Mouse (Mus musculus) embryonic facial prominence, embryonic 10.5 days (tissue): ENCODE measurements around the gene Gprc5b. TPM values are rescaled to one million over a fixed set of nuclear protein-coding genes. Genes with fewer than 3 reads are reported as not detected.

Experiments used
- DNase-seq: peaks from one replicate; pipeline ENCODE4 v3.0.0-alpha.2; 2017; ENCODE audit warnings: low spot score
- H3K27ac ChIP-seq: fragments of 300-500 bp; sonication (generic); replicated peaks from 2 replicates; pipeline ENCODE4 v1.5.1; 2016; ENCODE audit warnings: mild to moderate bottlenecking
- H3K27me3 ChIP-seq: fragments of 300-500 bp; sonication (generic); replicated peaks from 2 replicates; pipeline ENCODE4 v1.6.1; 2016; ENCODE audit warnings: low read depth, mild to moderate bottlenecking; ENCODE audit not compliant: poor library complexity, severe bottlenecking
- H3K36me3 ChIP-seq: fragments of 300-500 bp; sonication (generic); replicated peaks from 2 replicates; pipeline ENCODE4 v1.6.1; 2016; ENCODE audit warnings: mild to moderate bottlenecking, moderate library complexity
- H3K4me1 ChIP-seq: fragments of 300-500 bp; sonication (generic); 2 replicates; pipeline ENCODE4 v1.6.1; 2016
- H3K4me3 ChIP-seq: fragments of 300-500 bp; sonication (generic); 2 replicates; pipeline ENCODE4 v1.5.1; 2016; ENCODE audit warnings: mild to moderate bottlenecking, moderate library complexity
- H3K9me3 ChIP-seq: fragments of 300-500 bp; sonication (generic); 2 replicates; pipeline ENCODE4 v1.6.1; 2016; ENCODE audit warnings: mild to moderate bottlenecking
- WGBS: fragments of 180-500 bp; shearing (Covaris S2); methylation state at CpG from one replicate; pipeline ENCODE4 v1.1.7; 2016; 5-methylcytosine and 5-hydroxymethylcytosine counted together
- polyA plus RNA-seq: library from polyadenylated mRNA; unstranded; fragments of >200 nt; fragmentation: Nextera tagmentation; extraction: Ambion mirVana; gene quantifications from 2 replicates; pipeline ENCODE4 v1.2.1, GENCODE M21; 2016

Gprc5b gene
- polyA plus RNA-seq, 1 experiment from 2014 or later, result 8.2 TPM

- no peak overlapping the region for H3K4me3 ChIP-seq
- no peak for DNase-seq
- 0 out of 2 replicates have a peak, but pooled peaks cover under 1% of the 10 kb centered on the region for H3K4me1 ChIP-seq
- WGBS, result 92% methylated on average over 19 of the region's 19 CpGs
- H3K27ac ChIP-seq, result no peak overlapping the region
- no peaks in the 10 kb centered on the region for H3K27me3 ChIP-seq
- H3K9me3 ChIP-seq, result no peaks in the 10 kb centered on the region
- peaks cover 64% of the 10 kb centered on the region for H3K36me3 ChIP-seq
Observed at GRCm38 (mm10) chr7:118983961-118984360, 11.1 kb downstream of the Gprc5b start.

DNA sequence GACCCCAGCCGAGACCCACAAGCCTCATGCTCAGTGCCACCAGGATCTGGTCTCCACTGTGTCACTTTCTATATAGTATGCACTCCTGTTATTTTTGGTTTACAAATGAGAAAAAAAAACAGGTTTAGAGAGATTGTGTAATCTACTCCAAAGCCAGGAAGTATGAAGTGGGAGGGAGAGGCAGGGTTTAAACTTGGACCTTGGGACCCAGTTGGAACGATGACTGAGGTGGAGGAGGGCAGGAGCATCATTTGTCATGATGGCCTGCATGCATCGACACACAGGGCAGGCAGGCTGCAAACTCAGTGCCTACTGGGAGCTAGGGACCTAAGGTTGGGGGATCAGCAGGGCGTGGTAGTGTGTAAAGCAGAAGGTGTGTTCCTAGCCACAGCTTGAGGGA, 12.4 kb downstream of the Gprc5b start:
- H3K27ac ChIP-seq, result no peak overlapping the region
- no peak for DNase-seq
- 92% methylated on average over 4 of the region's 4 CpGs for WGBS
- H3K4me3 ChIP-seq, result no peak overlapping the region
- peaks cover 74% of the 10 kb centered on the region for H3K36me3 ChIP-seq
- no peaks in the 10 kb centered on the region for H3K27me3 ChIP-seq
- no peaks in the 10 kb centered on the region for H3K9me3 ChIP-seq
- peaks cover 7% of the 10 kb centered on the region; the same call in 1 of the 2 replicates for H3K4me1 ChIP-seq

DNA sequence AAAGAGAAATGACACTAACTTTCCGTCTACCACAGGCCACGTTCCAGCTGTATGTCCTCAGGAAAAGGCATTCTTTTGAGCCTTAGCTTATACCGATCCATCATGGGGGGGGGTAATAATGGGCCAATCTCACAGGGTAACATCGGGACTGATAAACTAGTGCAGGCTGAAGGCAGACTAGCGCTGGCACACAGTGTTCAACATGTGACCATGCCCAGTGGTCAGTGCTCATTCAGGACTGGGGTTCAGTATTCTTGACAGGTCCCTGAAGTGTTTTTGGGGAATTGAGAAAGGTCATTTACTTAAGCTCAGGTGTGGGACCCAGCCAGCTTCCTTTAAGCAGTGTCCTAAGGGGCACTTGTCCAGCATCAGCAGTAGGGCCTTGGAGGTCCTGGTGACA, 13.2 kb downstream of the Gprc5b start:
- peaks cover 15% of the 10 kb centered on the region for H3K4me1 ChIP-seq
- H3K27me3 ChIP-seq, result no peaks in the 10 kb centered on the region
- DNase-seq, result no peak
- no peak overlapping the region for H3K27ac ChIP-seq
- peaks cover 72% of the 10 kb centered on the region for H3K36me3 ChIP-seq
- 93% methylated on average over 5 of the region's 5 CpGs for WGBS
- H3K4me3 ChIP-seq, result no peak overlapping the region
- H3K9me3 ChIP-seq, result no peaks in the 10 kb centered on the region

DNA sequence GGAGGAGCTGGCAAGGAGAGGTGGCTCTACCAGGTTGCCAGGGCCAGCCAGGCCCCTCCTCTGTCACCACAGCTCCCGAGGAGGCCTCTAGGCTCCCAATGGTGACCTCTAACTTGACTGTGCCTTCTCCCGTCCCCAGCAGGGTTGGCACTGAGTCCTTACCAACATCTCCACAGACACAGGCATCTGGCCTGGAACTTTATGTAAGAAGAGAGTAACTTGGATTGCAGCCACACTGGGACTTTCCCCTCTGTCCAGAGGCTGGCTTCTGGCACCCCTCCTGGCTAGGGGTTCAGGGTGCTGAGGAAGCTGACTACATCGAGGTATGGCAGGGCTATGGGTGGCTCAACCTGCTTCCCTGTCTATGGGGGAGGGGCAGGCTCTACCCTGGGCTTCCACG, 13.7 kb downstream of the Gprc5b start:
- Histone ChIP-seq H3K9me3 (no peaks in the 10 kb centered on the region), H3K36me3 (peaks cover 73% of the 10 kb centered on the region), H3K27ac (no peak overlapping the region), H3K4me1 (peaks cover 20% of the 10 kb centered on the region), H3K27me3 (no peaks in the 10 kb centered on the region), H3K4me3 (no peak overlapping the region)
- DNase-seq, result no peak
- WGBS, result 85% methylated on average over 4 of the region's 4 CpGs

DNA sequence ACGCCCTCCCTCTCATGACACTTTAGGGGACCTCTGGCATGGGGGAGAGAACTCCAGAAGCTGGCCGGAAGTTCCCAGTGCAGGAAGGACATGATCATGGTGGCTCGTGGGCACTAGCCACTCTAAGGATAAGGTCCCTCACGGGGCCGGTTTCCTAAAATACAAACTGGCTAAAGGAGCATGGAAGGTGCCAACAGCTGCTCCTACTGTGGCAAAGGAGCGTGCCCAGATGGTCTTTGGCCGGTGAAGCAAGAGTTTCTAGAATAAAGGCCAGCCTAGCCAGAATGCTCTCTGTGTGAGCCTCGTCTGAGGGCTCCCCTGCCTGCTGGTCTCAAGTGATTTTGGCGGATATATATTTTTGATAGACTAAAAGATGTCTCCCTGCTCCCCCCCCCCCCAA, 15.3 kb downstream of the Gprc5b start:
- Histone ChIP-seq H3K36me3 (peaks cover 89% of the 10 kb centered on the region), H3K27me3 (no peaks in the 10 kb centered on the region), H3K9me3 (no peaks in the 10 kb centered on the region), H3K4me3 (no peak overlapping the region), H3K27ac (no peak overlapping the region), H3K4me1 (peaks cover 21% of the 10 kb centered on the region)
- WGBS, result 86% methylated on average over 9 of the region's 9 CpGs
- no peak for DNase-seq

- no peaks in the 10 kb centered on the region for H3K27me3 ChIP-seq
- peaks cover 21% of the 10 kb centered on the region for H3K4me1 ChIP-seq
- no peak overlapping the region for H3K4me3 ChIP-seq
- DNase-seq, result no peak
- H3K36me3 ChIP-seq, result peaks cover 90% of the 10 kb centered on the region
- no peak overlapping the region for H3K27ac ChIP-seq
- no peaks in the 10 kb centered on the region for H3K9me3 ChIP-seq
- 90% methylated on average over 7 of the region's 7 CpGs for WGBS
Observed at GRCm38 (mm10) chr7:118979121-118979520, 15.9 kb downstream of the Gprc5b start.

DNA sequence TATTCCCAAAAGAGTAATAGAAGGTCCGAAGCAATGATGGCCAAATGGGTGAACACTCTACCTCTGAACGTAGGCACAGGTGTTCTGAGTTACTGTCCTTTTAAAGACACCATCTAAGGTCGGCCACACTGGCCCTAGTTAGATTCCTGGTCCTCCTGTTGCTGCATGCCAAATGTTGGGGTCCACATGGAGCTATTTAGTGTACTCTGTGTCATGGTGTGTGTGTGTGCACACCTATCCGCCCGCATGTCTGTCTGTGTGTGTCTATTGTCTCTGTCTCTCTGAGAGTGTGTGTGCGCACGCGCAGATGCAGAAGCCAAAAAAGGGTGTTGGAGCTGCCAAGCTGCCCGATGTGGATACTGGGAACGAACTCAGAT, 17.9 kb downstream of the Gprc5b start:
- peaks cover 21% of the 10 kb centered on the region for H3K4me1 ChIP-seq
- 80% methylated on average over 10 of the region's 10 CpGs for WGBS
- H3K36me3 ChIP-seq, result peaks cover 90% of the 10 kb centered on the region
- 0 out of 2 replicates have a peak overlapping the region, but pooled peaks have one; percentile 3 for H3K27ac ChIP-seq
- H3K4me3 ChIP-seq, result no peak overlapping the region
- H3K27me3 ChIP-seq, result no peaks in the 10 kb centered on the region
- no peaks in the 10 kb centered on the region for H3K9me3 ChIP-seq
- no peak for DNase-seq

DNA sequence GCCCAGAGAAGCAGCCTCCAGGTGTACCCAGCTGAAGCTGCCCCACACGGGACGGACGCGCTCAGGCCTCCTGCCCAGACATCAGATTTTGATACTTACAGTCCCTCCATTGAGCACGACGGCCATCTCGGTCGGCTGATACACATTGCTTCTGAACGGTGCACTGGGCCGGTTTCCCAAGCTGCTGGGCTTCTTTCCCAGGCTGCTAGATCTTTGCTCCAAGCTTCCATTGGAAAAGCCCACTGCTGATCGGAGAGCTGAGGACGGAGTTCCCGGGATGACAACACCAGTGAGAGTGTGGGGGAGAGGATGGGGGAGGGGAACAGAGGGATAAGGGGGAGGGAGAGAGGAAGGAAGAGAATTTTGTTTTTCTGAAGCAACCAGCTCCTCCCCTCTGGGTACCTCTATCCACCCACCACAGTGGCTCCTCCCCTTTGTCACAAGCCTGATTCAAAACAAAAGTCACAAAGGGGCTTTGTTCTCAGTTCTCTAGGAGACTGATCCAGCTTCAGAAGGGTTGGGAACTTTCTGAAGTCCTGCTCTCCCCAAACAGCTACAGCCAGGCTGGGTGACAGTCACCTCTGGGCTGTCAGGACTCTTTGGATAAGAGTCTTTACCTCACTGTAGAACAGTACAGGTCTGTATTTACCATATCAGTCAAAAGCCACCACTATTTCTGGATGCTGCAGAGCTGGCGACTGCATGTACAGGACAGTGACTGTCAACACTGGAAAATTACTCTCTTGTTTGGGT, 18.4 kb downstream of the Gprc5b start:
- Histone ChIP-seq H3K27me3 (no peaks in the 10 kb centered on the region), H3K4me3 (peak overlapping the region; percentile 31), H3K27ac (0 out of 2 replicates have a peak overlapping the region, but pooled peaks have one; percentile 3), H3K4me1 (peaks cover 21% of the 10 kb centered on the region), H3K36me3 (peaks cover 86% of the 10 kb centered on the region), H3K9me3 (no peaks in the 10 kb centered on the region)
- DNase-seq, result peak; percentile 35
- 32% methylated on average over 14 of the region's 14 CpGs for WGBS

- WGBS, result 82% methylated on average over 3 of the region's 3 CpGs
- DNase-seq, result no peak
- Histone ChIP-seq H3K36me3 (peaks cover 85% of the 10 kb centered on the region), H3K4me3 (no peak overlapping the region; the same call in 1 of the 2 replicates), H3K27ac (no peak overlapping the region), H3K27me3 (no peaks in the 10 kb centered on the region), H3K4me1 (peaks cover 21% of the 10 kb centered on the region), H3K9me3 (no peaks in the 10 kb centered on the region)
Observed at GRCm38 (mm10) chr7:118975837-118976236, 19.2 kb downstream of the Gprc5b start.

- DNase-seq, result no peak
- no peaks in the 10 kb centered on the region for H3K27me3 ChIP-seq
- peaks cover 75% of the 10 kb centered on the region for H3K36me3 ChIP-seq
- H3K4me1 ChIP-seq, result peaks cover 18% of the 10 kb centered on the region
- 86% methylated on average over 4 of the region's 4 CpGs for WGBS
- H3K4me3 ChIP-seq, result no peak overlapping the region
- no peak overlapping the region for H3K27ac ChIP-seq
- no peaks in the 10 kb centered on the region for H3K9me3 ChIP-seq
Observed at GRCm38 (mm10) chr7:118973377-118973776, 21.6 kb downstream of the Gprc5b start.

DNA sequence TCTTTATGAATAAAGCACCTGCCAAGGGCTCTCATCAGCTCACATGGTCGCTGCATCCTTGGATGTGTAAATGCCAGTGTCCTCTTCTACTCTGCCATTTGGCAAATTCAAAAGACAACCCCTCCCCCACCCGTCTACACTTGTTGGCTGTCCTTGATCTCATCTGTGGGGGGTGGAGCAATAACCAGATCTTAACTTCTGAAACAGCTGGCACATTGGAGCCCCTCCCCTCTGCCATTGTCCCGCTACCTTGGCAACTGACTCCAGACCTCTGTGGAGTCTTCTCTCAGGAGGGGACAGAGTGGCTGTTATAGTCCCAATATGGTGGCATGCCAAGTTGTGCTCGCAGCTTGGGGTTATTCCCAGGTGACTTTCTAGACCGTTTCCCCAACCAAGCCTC, 22.7 kb downstream of the Gprc5b start:
- Histone ChIP-seq H3K9me3 (no peaks in the 10 kb centered on the region), H3K27ac (no peak overlapping the region), H3K27me3 (no peaks in the 10 kb centered on the region), H3K36me3 (peaks cover 65% of the 10 kb centered on the region), H3K4me1 (peaks cover 11% of the 10 kb centered on the region), H3K4me3 (no peak overlapping the region)
- no peak for DNase-seq
- 83% methylated on average over 5 of the region's 5 CpGs for WGBS

DNA sequence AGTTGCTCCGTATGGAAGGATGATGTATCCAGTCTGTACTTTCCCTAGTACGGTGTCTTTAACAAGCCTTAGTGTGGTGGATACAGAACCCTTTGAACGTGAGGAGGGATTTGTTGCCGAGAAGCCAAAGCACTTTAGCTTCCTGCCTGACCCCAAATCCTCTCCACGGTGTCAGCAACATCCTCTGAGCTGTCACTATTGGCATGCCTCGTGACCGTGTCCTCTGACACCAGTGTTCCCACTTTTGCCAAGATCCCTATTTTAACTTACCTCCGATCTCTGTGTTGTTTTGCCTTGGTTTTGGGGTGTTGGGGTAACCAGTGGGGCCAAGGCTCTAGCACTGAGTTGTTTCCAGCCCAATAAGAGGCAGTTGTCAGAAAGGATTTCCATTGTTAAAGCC, 23.5 kb downstream of the Gprc5b start:
- H3K36me3 ChIP-seq, result peaks cover 63% of the 10 kb centered on the region
- 84% methylated on average over 8 of the region's 8 CpGs for WGBS

GRCm38 (mm10) chr7:118968870-118969269, 26.1 kb downstream of the Gprc5b start:
- H3K9me3 ChIP-seq, result no peaks in the 10 kb centered on the region
- 88% methylated on average over 3 of the region's 3 CpGs for WGBS

More for the DNA sequence above, 23.5 kb downstream of the Gprc5b start:
- no peaks in the 10 kb centered on the region for H3K9me3 ChIP-seq
- no peak for DNase-seq
- peaks cover 3% of the 10 kb centered on the region for H3K4me1 ChIP-seq
- no peak overlapping the region for H3K4me3 ChIP-seq
- H3K27ac ChIP-seq, result no peak overlapping the region
- no peaks in the 10 kb centered on the region for H3K27me3 ChIP-seq

More at GRCm38 (mm10) chr7:118968870-118969269, 26.1 kb downstream of the Gprc5b start:
- no peak for DNase-seq
- no peak overlapping the region for H3K4me3 ChIP-seq
- H3K4me1 ChIP-seq, result peaks cover 8% of the 10 kb centered on the region
- H3K27me3 ChIP-seq, result no peaks in the 10 kb centered on the region
- no peak overlapping the region for H3K27ac ChIP-seq
- peaks cover 37% of the 10 kb centered on the region for H3K36me3 ChIP-seq
